Mouse (Mus musculus) neutrophil, adult 65 days (primary cell): ENCODE measurements around the gene Slc22a2. TPM values are rescaled to one million over a fixed set of nuclear protein-coding genes. Genes with fewer than 3 reads are reported as not detected.

Experiments used
- total RNA-seq: library from RNA; stranded (reverse); gene quantifications from 2 replicates; pipeline ENCODE4 v1.2.4, GENCODE M21; 2023

The Slc22a2 gene
- not detected in 2 replicates for total RNA-seq

GRCm38 (mm10) chr17:12583991-12584390 is at the start of gene Slc22a2:
Slc22a2 (plus strand) TSS chr17:12584132.

GRCm38 (mm10) chr17:12675646-12676045 is 91.7 kb downstream of the Slc22a2 start, which contains the start of gene Slc22a1:
Slc22a1 (minus strand) TSS chr17:12675829.

Other genes with a start within 250 kb of the Slc22a2 start
- gene Plg, start 205.5 kb upstream of the Slc22a2 start, total RNA-seq = not detected in 2 replicates
- 0.09 and 0.18 TPM in 2 replicates for gene Slc22a3, start 76.4 kb upstream of the Slc22a2 start, total RNA-seq
- gene Slc22a1, start 91.7 kb downstream of the Slc22a2 start, total RNA-seq = not detected in 2 replicates
- 25.6 and 28.2 TPM in 2 replicates for gene Igf2r, start 185.5 kb downstream of the Slc22a2 start, total RNA-seq